Mouse (Mus musculus) heart, adult 9 months (tissue): ENCODE measurements around the gene Trp53bp1.

Experiments used
- DNase-seq, 2 experiments: peaks; one replicate each; pipeline ENCODE4 v3.0.0; 2022; ENCODE audit warnings: low spot score in 2 of 2

Gene Trp53bp1

GRCm38 (mm10) chr2:121271236-121271927 lies at the start of gene Trp53bp1:
TSS of gene Trp53bp1 (minus strand) at chr2:121271407.
- DNase-seq: peak; percentile 97 to 99

- DNase-seq: no peak
Measured at GRCm38 (mm10) chr2:121316278-121316677, 45.1 kb upstream of the Trp53bp1 start.

GRCm38 (mm10) chr2:121308997-121309416 lies 37.8 kb upstream of the Trp53bp1 start:
- peak; percentile 62 to 78 for DNase-seq

GRCm38 (mm10) chr2:121300036-121300435 lies 28.8 kb upstream of the Trp53bp1 start:
- DNase-seq: no peak

GRCm38 (mm10) chr2:121299471-121299870 lies 28.3 kb upstream of the Trp53bp1 start:
- no peak for DNase-seq

GRCm38 (mm10) chr2:121298131-121298530 lies 26.9 kb upstream of the Trp53bp1 start:
- no peak for DNase-seq

- DNase-seq: no peak
Measured at GRCm38 (mm10) chr2:121297701-121298100, 26.5 kb upstream of the Trp53bp1 start.

GRCm38 (mm10) chr2:121296754-121297231 lies 25.6 kb upstream of the Trp53bp1 start:
- no peak for DNase-seq

GRCm38 (mm10) chr2:121295608-121296571 lies 24.7 kb upstream of the Trp53bp1 start:
- DNase-seq: peak; percentile 27 to 30

- DNase-seq: peak; percentile 40 to 52
Measured at GRCm38 (mm10) chr2:121294753-121295607, 23.8 kb upstream of the Trp53bp1 start.

GRCm38 (mm10) chr2:121294182-121294581 lies 23.0 kb upstream of the Trp53bp1 start:
- DNase-seq: peak; percentile 76 to 78

GRCm38 (mm10) chr2:121292316-121293013 lies 21.3 kb upstream of the Trp53bp1 start:
- no peak for DNase-seq

GRCm38 (mm10) chr2:121289730-121290540 lies 18.7 kb upstream of the Trp53bp1 start:
- no peak for DNase-seq

GRCm38 (mm10) chr2:121288901-121289729 lies 17.9 kb upstream of the Trp53bp1 start, which contains the start of gene Map1a:
TSS of gene Map1a (plus strand) at chr2:121289600.
- DNase-seq: peak; percentile 89 to 91

GRCm38 (mm10) chr2:121287850-121288249 lies 16.6 kb upstream of the Trp53bp1 start:
- no peak for DNase-seq

GRCm38 (mm10) chr2:121271928-121272516 lies 815 bp upstream of the Trp53bp1 start:
- DNase-seq: no peak

- peak in 1 of 2 experiments; percentile 10 for DNase-seq
Measured at GRCm38 (mm10) chr2:121270521-121271235, 529 bp downstream of the Trp53bp1 start.

- DNase-seq: no peak
Measured at GRCm38 (mm10) chr2:121268446-121268845, 2.8 kb downstream of the Trp53bp1 start.
